8 mouse cellular contexts compared by ENCODE assay signal in the genomic region with DNA sequence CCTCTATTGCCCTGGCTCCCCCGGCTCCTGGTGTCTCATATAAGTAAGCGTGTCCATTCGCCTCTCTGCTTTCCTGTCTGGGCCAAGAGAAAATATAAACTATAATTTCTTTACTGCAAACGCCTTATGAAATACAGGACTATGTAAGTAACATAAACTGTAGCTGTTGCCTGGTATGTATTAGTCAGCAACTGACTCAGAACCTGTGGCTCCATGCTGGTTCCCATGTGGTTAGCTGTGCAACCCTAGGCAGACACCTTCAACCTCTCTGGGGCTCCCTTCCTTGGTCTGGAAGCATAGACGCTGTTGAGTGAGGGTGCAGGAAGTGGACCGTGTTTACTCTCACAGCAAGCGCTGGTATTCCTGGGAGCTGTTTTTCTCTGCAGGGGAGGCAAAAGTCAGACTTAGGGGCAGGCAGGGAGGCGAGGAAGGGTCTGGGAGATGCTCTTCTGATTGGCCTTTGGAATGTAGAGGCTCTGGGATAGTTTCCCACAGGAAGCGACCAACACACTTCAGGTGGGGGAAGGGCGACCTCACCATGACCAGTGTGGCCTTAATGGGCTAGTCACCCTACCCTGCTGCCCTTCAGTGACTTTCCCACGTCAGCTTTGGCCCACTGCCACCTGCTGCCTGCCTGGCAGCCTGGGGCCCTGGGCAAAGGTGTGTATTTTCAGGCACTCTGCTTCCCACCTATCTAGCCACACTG.
DNase-seq lines count a peak whose midpoint lies in the region; ATAC-seq and TF ChIP-seq lines count a peak whose summit lies in the region.
"Had no signal": no experiment of that assay in that cellular context is flagged by ENCODE, and none has a peak within 500 bp of the region (broad histone marks: within the 10 kb centered on the region; RNA-seq: fewer than 3 reads in every experiment).

No protein-coding gene starts in this region.

- 50% methylated on average over 11 of the region's 11 CpGs for WGBS in embryonic facial prominence, embryonic 15.5 days
- WGBS in lung, embryonic 14.5 days, result 48% methylated on average over 11 of the region's 11 CpGs

- ATAC-seq in embryonic facial prominence, embryonic 15.5 days (ENCODE audit: insufficient number of reproducible peaks, low FRiP score, low TSS enrichment, low read depth), result no peak
- ATAC-seq in lung, embryonic 14.5 days (ENCODE audit: insufficient read depth), result no peak

- no peak for TF ChIP-seq CTCF in lung, embryonic 14.5 days (IDR thresholded peaks at IDR 0.05; ENCODE audit: low read depth)

- H3K4me3 ChIP-seq in embryonic facial prominence, embryonic 15.5 days (replicated peaks), result no peak overlapping the region
- no peak overlapping the region for H3K4me3 ChIP-seq in lung, embryonic 14.5 days (ENCODE audit: low read depth, low read length)

- no peaks in the 10 kb centered on the region for H3K9me3 ChIP-seq in embryonic facial prominence, embryonic 15.5 days (replicated peaks)
- no peaks in the 10 kb centered on the region for H3K9me3 ChIP-seq in lung, embryonic 14.5 days (ENCODE audit: low read depth, low read length)

- no peaks in the 10 kb centered on the region for H3K27me3 ChIP-seq in embryonic facial prominence, embryonic 15.5 days
- H3K27me3 ChIP-seq in lung, embryonic 14.5 days (ENCODE audit: insufficient read depth, low read length), result no peaks in the 10 kb centered on the region

- no peak overlapping the region for H3K9ac ChIP-seq in embryonic facial prominence, embryonic 15.5 days
- H3K9ac ChIP-seq in lung, embryonic 14.5 days, result no peak overlapping the region

- peak overlapping the region; percentile 44 for H3K27ac ChIP-seq in embryonic facial prominence, embryonic 15.5 days (replicated peaks)
- H3K27ac ChIP-seq in lung, embryonic 14.5 days (ENCODE audit: low read depth), result peak overlapping the region; percentile 36; the same call in 1 of the 2 replicates
- H3K27ac ChIP-seq: macrophage had no signal

- H3K4me2 ChIP-seq in embryonic facial prominence, embryonic 15.5 days (replicated peaks), result no peak overlapping the region
- no peak overlapping the region for H3K4me2 ChIP-seq in lung, embryonic 14.5 days

- H3K36me3 ChIP-seq in embryonic facial prominence, embryonic 15.5 days, result peaks cover 5% of the 10 kb centered on the region; the same call in 1 of the 2 replicates
- H3K36me3 ChIP-seq in lung, embryonic 14.5 days (ENCODE audit: insufficient read depth), result peaks cover 8% of the 10 kb centered on the region

- peaks cover 24% of the 10 kb centered on the region for H3K4me1 ChIP-seq in embryonic facial prominence, embryonic 15.5 days
- H3K4me1 ChIP-seq in lung, embryonic 14.5 days (ENCODE audit: insufficient read depth), result peaks cover 9% of the 10 kb centered on the region

- peak; percentile 65 to 80 for DNase-seq in adrenal gland, adult 18-20 months (ENCODE audit: low spot score in 2 of 2)
- DNase-seq in kidney, adult 11 months, result peak; percentile 95
- no peak for DNase-seq in lung, embryonic 14.5 days
- DNase-seq in cerebellum, adult 18-20 months, result no peak
- no peak for DNase-seq in spleen, postnatal 36 days (ENCODE audit: low spot score in 2 of 2)
- no peak for DNase-seq in embryo, embryonic 9.5 days (ENCODE audit: extremely low spot score)

Comparison
In these comparisons a context has a peak if more than half of its experiments do, and no peak if none do; other contexts are left out.
1. DNase-seq: peak in adrenal gland, adult 18-20 months (2 of 2) and kidney, adult 11 months (single experiment); none in lung, embryonic 14.5 days (single experiment), cerebellum, adult 18-20 months (0 of 2), spleen, postnatal 36 days (0 of 2) and embryo, embryonic 9.5 days (single experiment).